Mouse (Mus musculus): ENCODE measurements around the gene Nup54. TPM values are rescaled to one million over a fixed set of nuclear protein-coding genes. Genes with fewer than 3 reads are reported as not detected.

The Nup54 gene
- total RNA-seq (2014; rRNA removed) (72.6 and 90.2 TPM in 2 replicates), polyA plus RNA-seq (2015; fragmentation: Nextera tagmentation; extraction: Ambion mirVana) (41.3 and 42.3 TPM in 2 replicates)

DNA sequence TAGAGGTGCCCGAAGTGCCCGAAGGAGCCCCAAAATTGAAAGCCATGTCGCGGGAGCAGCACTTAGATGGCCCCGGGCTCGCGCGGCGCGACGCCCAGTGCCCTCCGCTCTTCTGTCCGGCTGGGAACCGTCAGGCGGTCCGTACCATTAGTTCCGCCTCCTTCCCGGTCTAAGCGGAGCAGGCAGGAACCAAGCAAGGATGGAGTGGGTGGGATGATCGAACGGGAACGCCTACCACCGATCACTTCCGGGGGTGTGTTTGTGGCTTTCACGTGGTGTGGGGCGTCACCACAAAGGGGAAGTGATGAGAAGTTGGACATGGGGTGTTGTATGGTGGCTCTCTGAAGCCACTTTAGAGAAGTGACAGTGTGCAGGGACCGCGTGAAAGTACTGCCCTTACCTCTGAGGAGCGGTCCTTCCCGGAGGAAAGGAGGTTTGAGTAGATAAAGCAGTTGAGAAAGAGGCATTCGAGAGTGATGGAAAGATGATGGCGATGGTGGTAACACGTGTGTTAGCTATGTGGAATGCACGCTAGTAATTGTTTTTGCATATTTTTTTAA, at the start of gene Nup54:
TSS of gene Nup54 (minus strand) at position 195 of the 560 bp plus-strand sequence.
- DNase-seq (ENCODE audit: low spot score) = peak; percentile 97

DNA sequence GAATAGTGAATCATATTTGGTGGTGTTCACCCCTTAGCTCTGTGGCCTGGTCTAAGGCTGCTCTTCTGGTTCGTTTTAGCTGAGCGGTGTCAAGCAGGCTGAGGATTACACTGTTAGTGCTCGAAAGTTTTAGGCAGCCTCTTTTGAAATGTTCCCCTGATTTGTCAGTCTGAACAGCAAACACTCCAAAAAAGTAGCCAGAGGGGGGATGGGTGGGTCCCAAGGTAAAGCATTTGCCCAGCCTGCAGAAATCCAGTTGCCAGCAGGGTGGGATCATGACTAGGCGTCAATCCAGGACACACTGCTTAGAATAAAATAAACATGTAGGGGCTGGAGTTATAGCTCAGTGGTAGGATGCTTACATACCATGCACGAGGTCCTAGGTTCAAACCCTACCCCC, 37.8 kb upstream of the Nup54 start:
- no peak for ATAC-seq
- Histone ChIP-seq H3K4me2 (ENCODE audit: low read depth, low read length) (no peak overlapping the region), H3K9ac (replicated peaks; ENCODE audit: low read length) (no peak overlapping the region), H3K4me1 (ENCODE audit: insufficient read depth, low read length) (no peaks in the 10 kb centered on the region), H3K27ac (no peak overlapping the region), H3K36me3 (ENCODE audit: insufficient read depth, low read length) (peaks cover 3% of the 10 kb centered on the region; the same call in 1 of the 2 replicates), H3K9me3 (ENCODE audit: low read length) (no peaks in the 10 kb centered on the region), H3K27me3 (ENCODE audit: insufficient read depth, low read length) (no peaks in the 10 kb centered on the region), H3K4me3 (ENCODE audit: low read length) (no peak overlapping the region)
- DNase-seq (ENCODE audit: low spot score) = no peak
- WGBS = 85% methylated on average over 5 of the region's 5 CpGs
- TF ChIP-seq CTCF (IDR thresholded peaks at IDR 0.05; ENCODE audit: low read depth) = no peak

More for the DNA sequence above, at the start of gene Nup54:
- Histone ChIP-seq H3K4me3 (ENCODE audit: low read length) (peak within 1 kb of the TSS; percentile 94), H3K27me3 (ENCODE audit: insufficient read depth, low read length) (no peaks in the 10 kb centered on the region), H3K4me1 (ENCODE audit: insufficient read depth, low read length) (0 out of 2 replicates have a peak, but pooled peaks cover 7% of the 10 kb centered on the region), H3K27ac (peak within 1 kb of the TSS; percentile 82), H3K9ac (replicated peaks; ENCODE audit: low read length) (peak within 1 kb of the TSS; percentile 88), H3K4me2 (ENCODE audit: low read depth, low read length) (peak within 1 kb of the TSS; percentile 92), H3K36me3 (ENCODE audit: insufficient read depth, low read length) (no peaks in the 10 kb centered on the region; the same call in 1 of the 2 replicates), H3K9me3 (ENCODE audit: low read length) (no peaks in the 10 kb centered on the region)
- WGBS = under 1% methylated on average over 34 of the region's 34 CpGs
- no peak for TF ChIP-seq CTCF (IDR thresholded peaks at IDR 0.05; ENCODE audit: low read depth)
- ATAC-seq = peak; percentile 100

DNA sequence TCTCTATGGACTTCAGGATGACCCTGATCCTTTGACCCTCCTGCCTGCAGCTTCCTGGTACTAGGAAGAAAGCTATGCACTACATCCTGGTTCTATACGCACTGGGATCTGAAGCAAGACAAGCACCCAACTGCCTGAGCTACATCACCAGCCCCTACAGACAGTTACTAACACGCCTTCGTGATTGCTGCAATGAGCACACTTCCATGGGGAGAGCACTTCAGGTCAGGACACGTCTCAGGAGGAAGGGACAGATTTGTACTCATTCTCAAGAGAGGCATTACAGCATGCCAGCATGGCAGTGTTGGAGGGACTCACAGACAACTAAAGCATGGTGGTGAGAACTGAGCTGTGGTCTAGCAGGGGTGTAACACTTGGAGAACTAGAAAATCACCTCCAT, 36.5 kb upstream of the Nup54 start:
- no peak for DNase-seq (ENCODE audit: low spot score)
- peaks cover 3% of the 10 kb centered on the region; the same call in 1 of the 2 replicates for H3K36me3 ChIP-seq (ENCODE audit: insufficient read depth, low read length)
- 95% methylated on average over 4 of the region's 4 CpGs for WGBS
- H3K27ac ChIP-seq = no peak overlapping the region
- H3K4me2 ChIP-seq (ENCODE audit: low read depth, low read length) = no peak overlapping the region
- H3K9ac ChIP-seq (replicated peaks; ENCODE audit: low read length) = no peak overlapping the region
- ATAC-seq = no peak; the same call in 1 of the 2 replicates
- H3K4me1 ChIP-seq (ENCODE audit: insufficient read depth, low read length) = no peaks in the 10 kb centered on the region
- no peak for TF ChIP-seq CTCF (IDR thresholded peaks at IDR 0.05; ENCODE audit: low read depth)
- H3K9me3 ChIP-seq (ENCODE audit: low read length) = no peaks in the 10 kb centered on the region
- no peak overlapping the region for H3K4me3 ChIP-seq (ENCODE audit: low read length)
- H3K27me3 ChIP-seq (ENCODE audit: insufficient read depth, low read length) = no peaks in the 10 kb centered on the region

DNA sequence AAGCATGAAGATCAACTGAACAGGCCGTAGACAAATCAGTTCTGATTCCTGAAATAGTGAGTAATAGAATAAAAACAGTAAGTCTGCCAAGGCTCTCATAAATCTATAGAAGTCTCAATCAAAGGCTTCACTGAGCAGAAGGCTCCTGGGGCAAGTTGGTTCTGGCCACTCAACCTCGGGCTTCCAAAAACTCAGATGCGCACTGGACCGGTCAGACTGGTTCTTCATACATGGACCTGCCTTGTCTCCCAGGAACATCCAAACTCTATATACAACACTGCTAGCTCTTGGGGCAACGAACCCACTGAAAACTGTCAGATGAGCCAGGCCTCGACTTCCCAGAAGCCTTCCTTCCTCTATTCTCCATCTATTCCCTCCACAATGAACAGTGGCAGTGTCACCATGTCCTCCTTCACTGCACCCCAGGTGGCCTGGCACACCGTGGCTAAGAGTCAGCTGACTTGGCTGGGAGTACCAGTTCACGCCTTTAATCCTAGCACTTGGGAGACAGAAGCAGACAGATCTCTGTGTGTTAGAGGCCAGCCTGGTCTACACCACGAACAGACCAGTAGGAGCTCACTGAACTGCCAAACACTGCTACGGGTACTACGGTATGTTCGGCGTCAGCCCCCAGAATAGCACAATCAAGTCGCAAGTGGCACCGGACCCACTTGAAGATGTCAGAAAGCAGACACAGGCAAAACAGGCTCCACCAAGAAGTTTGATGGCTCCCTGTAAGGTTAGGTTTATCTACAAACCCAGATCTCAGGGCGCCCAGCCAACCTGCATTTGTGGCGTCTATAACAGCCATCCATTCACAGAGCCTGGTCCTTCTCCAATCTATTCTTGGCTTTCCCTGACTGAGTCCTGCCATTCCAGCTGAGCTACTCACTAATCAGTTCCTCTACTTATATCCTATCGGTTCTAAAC, 34.4 kb upstream of the Nup54 start:
- TF ChIP-seq CTCF (IDR thresholded peaks at IDR 0.05; ENCODE audit: low read depth) = no peak
- Histone ChIP-seq H3K9ac (replicated peaks; ENCODE audit: low read length) (no peak overlapping the region), H3K4me3 (ENCODE audit: low read length) (no peak overlapping the region), H3K27ac (no peak overlapping the region), H3K4me1 (ENCODE audit: insufficient read depth, low read length) (no peaks in the 10 kb centered on the region), H3K9me3 (ENCODE audit: low read length) (no peaks in the 10 kb centered on the region), H3K27me3 (ENCODE audit: insufficient read depth, low read length) (no peaks in the 10 kb centered on the region), H3K4me2 (ENCODE audit: low read depth, low read length) (no peak overlapping the region), H3K36me3 (ENCODE audit: insufficient read depth, low read length) (no peaks in the 10 kb centered on the region)
- 91% methylated on average over 18 of the region's 18 CpGs for WGBS
- DNase-seq (ENCODE audit: low spot score) = no peak
- ATAC-seq = no peak

DNA sequence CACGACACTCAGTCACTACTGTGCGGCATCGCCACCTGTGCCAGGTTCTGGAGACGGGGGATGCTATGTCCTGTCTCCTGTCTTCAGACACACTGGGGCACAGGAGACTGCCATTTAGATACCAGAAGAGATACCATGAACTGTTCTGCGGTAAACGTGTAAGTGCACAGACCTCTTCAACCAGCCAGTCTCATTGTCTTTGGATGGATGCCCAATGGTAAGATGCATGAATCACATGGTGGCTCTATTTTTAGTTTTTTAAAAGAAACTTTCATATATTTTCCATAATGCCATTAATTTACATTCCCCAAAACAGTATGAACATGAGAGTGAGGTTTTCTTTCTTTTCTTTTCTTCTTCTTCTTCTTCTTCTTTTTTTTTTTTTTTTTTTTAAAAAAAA, 33.2 kb upstream of the Nup54 start:
- H3K4me1 ChIP-seq (ENCODE audit: insufficient read depth, low read length) = no peaks in the 10 kb centered on the region
- no peak overlapping the region for H3K4me2 ChIP-seq (ENCODE audit: low read depth, low read length)
- no peak for ATAC-seq
- no peaks in the 10 kb centered on the region for H3K27me3 ChIP-seq (ENCODE audit: insufficient read depth, low read length)
- DNase-seq (ENCODE audit: low spot score) = no peak
- no peak overlapping the region for H3K9ac ChIP-seq (replicated peaks; ENCODE audit: low read length)
- H3K27ac ChIP-seq = no peak overlapping the region
- 91% methylated on average over 6 of the region's 6 CpGs for WGBS
- H3K9me3 ChIP-seq (ENCODE audit: low read length) = no peaks in the 10 kb centered on the region
- H3K4me3 ChIP-seq (ENCODE audit: low read length) = no peak overlapping the region
- TF ChIP-seq CTCF (IDR thresholded peaks at IDR 0.05; ENCODE audit: low read depth) = no peak
- H3K36me3 ChIP-seq (ENCODE audit: insufficient read depth, low read length) = no peaks in the 10 kb centered on the region

DNA sequence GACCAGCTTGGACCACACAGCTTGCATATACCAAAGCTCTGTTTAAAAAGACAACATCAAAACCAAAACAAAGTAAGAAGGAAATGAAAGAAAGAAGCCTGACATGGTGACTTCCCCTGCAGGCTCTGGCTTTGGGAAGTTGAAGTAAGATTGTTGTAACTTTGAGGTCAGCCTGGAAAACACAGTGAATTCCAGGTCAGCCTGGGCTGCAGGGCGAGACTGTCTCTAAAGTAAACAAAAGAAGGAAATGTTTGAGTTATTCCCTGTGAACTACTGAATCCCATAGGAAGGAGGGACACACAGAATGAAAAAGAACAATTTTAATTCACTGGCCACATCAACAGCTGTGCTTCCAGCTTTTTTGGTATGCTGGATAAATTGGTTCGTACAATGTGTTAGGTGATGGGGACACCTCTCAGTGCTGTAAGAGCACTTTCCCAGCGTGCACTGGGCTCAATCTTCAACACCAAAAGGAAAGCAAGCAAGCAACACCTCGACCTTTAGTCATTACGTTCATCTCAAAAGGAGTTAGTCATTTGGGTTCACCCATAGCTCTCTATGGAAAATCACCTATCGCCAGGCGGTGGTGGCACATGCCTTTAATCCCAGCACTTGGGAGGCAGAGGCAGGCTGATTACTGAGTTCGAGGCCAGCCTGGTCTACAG, 32.2 kb upstream of the Nup54 start:
- Histone ChIP-seq H3K9ac (replicated peaks; ENCODE audit: low read length) (no peak overlapping the region), H3K27ac (no peak overlapping the region), H3K9me3 (ENCODE audit: low read length) (no peaks in the 10 kb centered on the region), H3K36me3 (ENCODE audit: insufficient read depth, low read length) (no peaks in the 10 kb centered on the region), H3K4me2 (ENCODE audit: low read depth, low read length) (no peak overlapping the region), H3K4me1 (ENCODE audit: insufficient read depth, low read length) (no peaks in the 10 kb centered on the region), H3K27me3 (ENCODE audit: insufficient read depth, low read length) (no peaks in the 10 kb centered on the region), H3K4me3 (ENCODE audit: low read length) (no peak overlapping the region)
- ATAC-seq = no peak
- DNase-seq (ENCODE audit: low spot score) = no peak
- no peak for TF ChIP-seq CTCF (IDR thresholded peaks at IDR 0.05; ENCODE audit: low read depth)
- 85% methylated on average over 8 of the region's 8 CpGs for WGBS

All from hindbrain, postnatal 0 days (tissue).